Comparison of ENCODE assay signal across 8 mouse cellular contexts in the genomic region with DNA sequence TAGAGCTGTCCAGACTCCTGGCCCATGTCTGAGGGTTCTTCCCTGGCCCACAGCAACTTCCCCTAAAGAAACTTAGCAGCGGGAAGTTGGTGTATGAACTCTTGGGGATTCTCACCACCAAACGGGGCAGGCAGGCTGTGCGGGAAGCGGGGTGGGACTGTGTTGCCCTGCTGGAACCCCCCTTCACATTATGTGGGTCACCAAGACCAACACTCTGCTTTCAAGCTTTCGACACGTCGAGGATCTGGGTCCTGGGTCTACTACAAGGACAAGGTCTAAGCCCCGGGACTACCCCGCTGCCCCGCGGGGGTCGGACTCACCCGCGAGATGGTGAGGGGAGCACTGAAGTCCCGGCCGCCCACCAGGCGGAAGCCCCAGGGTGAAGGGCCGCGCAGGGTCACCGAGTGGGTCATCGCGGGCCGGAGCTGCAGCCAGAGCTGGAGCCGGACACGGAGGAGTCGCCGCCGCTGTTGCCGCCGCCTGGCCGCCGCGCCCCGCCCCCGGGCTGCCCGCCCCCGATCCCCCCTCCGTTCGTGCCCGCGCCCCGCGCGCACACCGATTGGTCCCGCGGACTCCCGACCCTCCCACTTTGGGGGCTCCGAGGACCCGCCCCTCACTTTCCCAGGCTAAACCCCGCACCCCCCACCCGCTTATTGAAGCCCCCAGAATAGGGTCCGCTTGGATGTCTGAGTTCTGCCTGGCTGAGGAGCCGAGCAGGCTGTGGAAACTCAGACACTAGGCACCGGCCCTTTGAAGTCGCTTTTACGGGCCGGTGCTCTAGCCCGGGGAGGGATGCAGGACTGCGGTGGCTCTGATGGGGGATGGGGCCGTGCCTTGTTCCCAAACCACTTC. TPM values are rescaled to one million over a fixed set of nuclear protein-coding genes. Genes with fewer than 3 reads are reported as not detected.
DNase-seq lines count a peak whose midpoint lies in the region; ATAC-seq and TF ChIP-seq lines count a peak whose summit lies in the region.

A gene (minus strand): TSS at position 495 of the 852 bp plus-strand sequence.

- 1% methylated on average over 47 of the region's 61 CpGs for WGBS in lung, embryonic 15.5 days
- under 1% methylated on average over 56 of the region's 61 CpGs for WGBS in kidney, embryonic 16.5 days
- 6% methylated on average over 60 of the region's 61 CpGs for WGBS in liver, postnatal 0 days (ENCODE audit: insufficient replicate concordance)
- 3% methylated on average over 34 of the region's 61 CpGs for WGBS in stomach, embryonic 14.5 days

- H3K27me3 ChIP-seq in lung, embryonic 15.5 days, result peaks cover 36% of the 10 kb centered on the region
- H3K27me3 ChIP-seq in kidney, embryonic 16.5 days (ENCODE audit: insufficient read depth, low read length), result no peaks in the 10 kb centered on the region
- peaks cover 39% of the 10 kb centered on the region for H3K27me3 ChIP-seq in liver, postnatal 0 days (ENCODE audit: insufficient read depth, low read length)
- no peaks in the 10 kb centered on the region for H3K27me3 ChIP-seq in stomach, embryonic 14.5 days (ENCODE audit: control insufficient read depth, insufficient read depth, low read length)

- TF ChIP-seq EP300 in liver, postnatal 0 days (IDR thresholded peaks at IDR 0.05; ENCODE audit: low read depth), result no peak

- peak within 1 kb of the TSS; percentile 39 for H3K9ac ChIP-seq in lung, embryonic 15.5 days
- H3K9ac ChIP-seq in kidney, embryonic 16.5 days (replicated peaks; ENCODE audit: low read length), result peak within 1 kb of the TSS; percentile 74
- peak within 1 kb of the TSS; percentile 26; the same call in 1 of the 2 replicates for H3K9ac ChIP-seq in liver, postnatal 0 days (replicated peaks)
- H3K9ac ChIP-seq in stomach, embryonic 14.5 days (replicated peaks; ENCODE audit: low read depth, low read length), result peak within 1 kb of the TSS; percentile 72

- H3K36me3 ChIP-seq in lung, embryonic 15.5 days, result no peaks in the 10 kb centered on the region
- no peaks in the 10 kb centered on the region for H3K36me3 ChIP-seq in kidney, embryonic 16.5 days (ENCODE audit: insufficient read depth, low read length)
- H3K36me3 ChIP-seq in liver, postnatal 0 days (replicated peaks; ENCODE audit: insufficient read depth, low read length), result no peaks in the 10 kb centered on the region
- no peaks in the 10 kb centered on the region for H3K36me3 ChIP-seq in stomach, embryonic 14.5 days (ENCODE audit: control insufficient read depth, insufficient read depth, low read length)

- no peak for TF ChIP-seq CTCF in brain, embryonic 14.5 days (IDR thresholded peaks at IDR 0.05; ENCODE audit: borderline replicate concordance, extremely low read depth, insufficient read depth, insufficient read length)
- TF ChIP-seq CTCF in liver, postnatal 0 days (IDR thresholded peaks at IDR 0.05; ENCODE audit: low read depth), result no peak

- peak within 1 kb of the TSS; percentile 91 for H3K4me2 ChIP-seq in lung, embryonic 15.5 days
- H3K4me2 ChIP-seq in kidney, embryonic 16.5 days (replicated peaks; ENCODE audit: low read depth, low read length), result peak within 1 kb of the TSS; percentile 80
- H3K4me2 ChIP-seq in liver, postnatal 0 days (ENCODE audit: low read depth, low read length), result peak within 1 kb of the TSS; percentile 74
- peak within 1 kb of the TSS; percentile 84 for H3K4me2 ChIP-seq in stomach, embryonic 14.5 days (replicated peaks; ENCODE audit: low read depth, low read length)

- TF ChIP-seq POLR2A in brain, embryonic 14.5 days (IDR thresholded peaks at IDR 0.05; ENCODE audit: borderline replicate concordance, extremely low read depth, insufficient read depth, insufficient read length, poor library complexity, severe bottlenecking), result peak; percentile 44

- peak within 1 kb of the TSS; percentile 52 for H3K4me3 ChIP-seq in lung, embryonic 15.5 days
- H3K4me3 ChIP-seq in kidney, embryonic 16.5 days (ENCODE audit: low read length), result peak within 1 kb of the TSS; percentile 58
- H3K4me3 ChIP-seq in liver, postnatal 0 days (ENCODE audit: low read depth, low read length), result peak within 1 kb of the TSS; percentile 41
- peak within 1 kb of the TSS; percentile 59 for H3K4me3 ChIP-seq in stomach, embryonic 14.5 days (ENCODE audit: low read depth, low read length)

- peak; percentile 23; the same call in 1 of the 2 replicates for ATAC-seq in lung, embryonic 15.5 days (ENCODE audit: borderline replicate concordance, extremely low read depth, low FRiP score, low TSS enrichment)
- peak; percentile 54 for ATAC-seq in granulocyte monocyte progenitor cell, adult 5-6 weeks (replicated peaks; ENCODE audit: poor library complexity, severe bottlenecking)
- ATAC-seq in kidney, embryonic 16.5 days (ENCODE audit: low FRiP score, low TSS enrichment), result peak; percentile 64
- 0 out of 2 replicates have a peak, but pooled peaks have one; percentile 19 for ATAC-seq in liver, postnatal 0 days
- ATAC-seq in stomach, embryonic 14.5 days (ENCODE audit: insufficient number of reproducible peaks, insufficient read depth, low FRiP score, low read depth), result peak; percentile 46; the same call in 1 of the 2 replicates

- peaks cover 29% of the 10 kb centered on the region for H3K4me1 ChIP-seq in lung, embryonic 15.5 days
- H3K4me1 ChIP-seq in kidney, embryonic 16.5 days (ENCODE audit: insufficient read depth, low read length), result peaks cover 27% of the 10 kb centered on the region
- H3K4me1 ChIP-seq in liver, postnatal 0 days (ENCODE audit: insufficient read depth), result no peaks in the 10 kb centered on the region
- peaks cover 21% of the 10 kb centered on the region; the same call in 1 of the 2 replicates for H3K4me1 ChIP-seq in stomach, embryonic 14.5 days (ENCODE audit: control insufficient read depth, insufficient read depth, low read length)

- no peak for DNase-seq in lung, postnatal 36 days
- peak; percentile 82 for DNase-seq in brain, embryonic 14.5 days (ENCODE audit: low read depth)
- peak; percentile 38 for DNase-seq in liver, postnatal 0 days
- DNase-seq in urinary bladder, postnatal 25 days (ENCODE audit: low spot score), result no peak

- H3K27ac ChIP-seq in lung, embryonic 15.5 days, result no peak within 1 kb of the TSS
- H3K27ac ChIP-seq in kidney, embryonic 16.5 days (ENCODE audit: low read length), result peak within 1 kb of the TSS; percentile 75
- H3K27ac ChIP-seq in liver, postnatal 0 days (ENCODE audit: low read depth), result peak within 1 kb of the TSS; percentile 44
- peak within 1 kb of the TSS; percentile 66 for H3K27ac ChIP-seq in stomach, embryonic 14.5 days (ENCODE audit: low read length)

- H3K9me3 ChIP-seq in lung, embryonic 15.5 days, result no peaks in the 10 kb centered on the region
- H3K9me3 ChIP-seq in kidney, embryonic 16.5 days (ENCODE audit: low read length), result no peaks in the 10 kb centered on the region
- no peaks in the 10 kb centered on the region for H3K9me3 ChIP-seq in liver, postnatal 0 days (ENCODE audit: low read length)
- no peaks in the 10 kb centered on the region for H3K9me3 ChIP-seq in stomach, embryonic 14.5 days (ENCODE audit: control insufficient read depth, low read depth, low read length)

RNA-seq across cellular contexts. Expression of the gene that starts here (rescaled TPM):
- 13.0 and 16.4 TPM in 2 replicates for polyA plus RNA-seq in lung, embryonic 15.5 days (2015; fragmentation: Nextera tagmentation; extraction: Ambion mirVana)
- 26.0 and 38.9 TPM in 2 replicates for polyA plus RNA-seq in brain, embryonic 14.5 days (2012; rRNA removed)
- 0.70 and 4.5 TPM in 2 replicates for total RNA-seq in granulocyte monocyte progenitor cell, adult 5-6 weeks (2014; fragmentation: Nextera tagmentation)
- 0.47 TPM in 1 of 2 replicates, not detected in the other for total RNA-seq in granulocyte monocyte progenitor cell, adult 5-6 weeks (2017)
- polyA plus RNA-seq in kidney, embryonic 16.5 days (2015; fragmentation: Nextera tagmentation; extraction: Ambion mirVana), result 50.3 and 55.0 TPM in 2 replicates
- 4.0 TPM in 2 replicates for polyA plus RNA-seq in liver, postnatal 0 days (2015; fragmentation: Nextera tagmentation; extraction: Ambion mirVana)
- polyA plus RNA-seq in stomach, embryonic 14.5 days (2014; fragmentation: Nextera tagmentation; extraction: Ambion mirVana), result 71.1 and 76.7 TPM in 2 replicates

Comparison
In these comparisons a context has a peak if more than half of its experiments do, and no peak if none do; other contexts are left out.
1. DNase-seq: peak in brain, embryonic 14.5 days (single experiment) and liver, postnatal 0 days (single experiment); none in lung, postnatal 36 days (single experiment) and urinary bladder, postnatal 25 days (single experiment).
2. Peak in every context shown above with its lines, with median percentiles within 50 percentile points of each other: ATAC-seq, H3K4me2 ChIP-seq, H3K4me3 ChIP-seq and H3K9ac ChIP-seq.